Mouse (Mus musculus): Measurements from ENCODE around the gene Fam110c. TPM values are rescaled to one million over a fixed set of nuclear protein-coding genes. Genes with fewer than 3 reads are reported as not detected.

Gene Fam110c
- polyA plus RNA-seq, 1 experiment: 0.40 TPM

DNA sequence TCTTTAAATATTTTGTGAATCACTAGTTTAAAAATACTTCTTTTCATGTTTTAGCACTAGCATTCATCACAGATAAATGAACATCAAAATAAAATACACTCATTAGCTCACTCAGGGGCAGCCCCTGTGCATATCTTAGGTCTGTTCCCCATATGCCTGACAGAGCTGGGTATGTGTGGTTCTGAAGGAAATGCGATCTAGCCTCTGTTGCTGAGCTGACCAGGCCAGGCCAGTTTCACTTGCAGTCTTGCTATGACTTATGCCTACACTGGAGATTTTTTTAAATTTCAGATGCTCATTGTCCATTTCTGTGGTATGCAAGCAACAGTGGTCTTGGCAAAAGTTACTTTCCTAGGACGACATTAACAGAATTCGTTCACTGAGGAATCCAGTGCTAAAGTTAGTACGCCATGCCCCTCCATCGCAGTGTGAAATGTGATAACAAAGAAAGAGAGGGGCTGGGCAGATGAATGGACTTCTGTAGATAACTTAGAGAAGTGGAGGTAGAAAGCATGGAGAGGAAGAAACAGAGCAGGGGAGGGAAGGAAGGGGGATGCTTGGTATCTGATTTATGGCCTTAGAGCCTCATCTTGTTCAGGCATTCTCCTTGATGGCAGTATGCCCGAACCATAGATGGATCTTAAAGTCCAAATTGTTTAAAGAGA lies 7.4 kb downstream of the Fam110c start:
- Histone ChIP-seq H3K4me3 (ENCODE audit: control insufficient read depth, insufficient read depth, low read length) (no peak overlapping the region), H3K27me3 (ENCODE audit: control insufficient read depth, insufficient read depth, low read length) (no peaks in the 10 kb centered on the region), H3K36me3 (ENCODE audit: control insufficient read depth, insufficient read depth, low read length) (no peaks in the 10 kb centered on the region), H3K27ac (ENCODE audit: control insufficient read depth, insufficient read depth, low read length) (no peak overlapping the region), H3K4me1 (replicated peaks; ENCODE audit: control insufficient read depth, insufficient read depth, low read length) (no peaks in the 10 kb centered on the region)
- TF ChIP-seq CTCF (IDR thresholded peaks at IDR 0.05; ENCODE audit: borderline replicate concordance, control insufficient read depth, extremely low read depth, insufficient read depth, low read length, poor library complexity) (no peak), POLR2A (IDR thresholded peaks at IDR 0.05; ENCODE audit: control insufficient read depth, extremely low read depth, insufficient read depth, low read length, poor library complexity) (no peak)
- DNase-seq: no peak
- WGBS: 90% methylated on average over 6 of the region's 6 CpGs

DNA sequence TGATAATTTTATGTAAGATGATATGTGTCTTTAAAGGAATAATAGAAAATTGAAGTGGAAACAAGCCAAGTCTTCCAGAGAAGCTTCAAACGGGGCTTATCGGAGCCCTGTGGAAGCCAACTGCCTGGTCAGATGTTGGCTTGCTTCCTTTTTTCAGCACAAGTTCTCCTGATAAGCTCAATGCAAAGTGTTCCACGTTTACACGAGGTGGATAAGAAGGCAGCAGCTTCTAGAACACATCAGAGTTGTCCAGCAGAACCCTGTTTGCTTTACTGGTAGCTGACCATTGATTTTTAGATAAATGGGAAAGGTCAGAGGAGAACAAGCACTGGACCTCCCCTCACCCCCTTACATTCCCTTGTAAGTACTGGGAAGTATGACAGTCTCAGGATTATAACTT lies 9.3 kb downstream of the Fam110c start:
- Histone ChIP-seq H3K27ac (ENCODE audit: control insufficient read depth, insufficient read depth, low read length) (no peak overlapping the region), H3K4me1 (replicated peaks; ENCODE audit: control insufficient read depth, insufficient read depth, low read length) (no peaks in the 10 kb centered on the region), H3K36me3 (ENCODE audit: control insufficient read depth, insufficient read depth, low read length) (no peaks in the 10 kb centered on the region), H3K4me3 (ENCODE audit: control insufficient read depth, insufficient read depth, low read length) (no peak overlapping the region), H3K27me3 (ENCODE audit: control insufficient read depth, insufficient read depth, low read length) (no peaks in the 10 kb centered on the region)
- TF ChIP-seq POLR2A (IDR thresholded peaks at IDR 0.05; ENCODE audit: control insufficient read depth, extremely low read depth, insufficient read depth, low read length, poor library complexity) (no peak), CTCF (IDR thresholded peaks at IDR 0.05; ENCODE audit: borderline replicate concordance, control insufficient read depth, extremely low read depth, insufficient read depth, low read length, poor library complexity) (no peak)
- 26% methylated on average over 4 of the region's 4 CpGs for WGBS
- no peak for DNase-seq

DNA sequence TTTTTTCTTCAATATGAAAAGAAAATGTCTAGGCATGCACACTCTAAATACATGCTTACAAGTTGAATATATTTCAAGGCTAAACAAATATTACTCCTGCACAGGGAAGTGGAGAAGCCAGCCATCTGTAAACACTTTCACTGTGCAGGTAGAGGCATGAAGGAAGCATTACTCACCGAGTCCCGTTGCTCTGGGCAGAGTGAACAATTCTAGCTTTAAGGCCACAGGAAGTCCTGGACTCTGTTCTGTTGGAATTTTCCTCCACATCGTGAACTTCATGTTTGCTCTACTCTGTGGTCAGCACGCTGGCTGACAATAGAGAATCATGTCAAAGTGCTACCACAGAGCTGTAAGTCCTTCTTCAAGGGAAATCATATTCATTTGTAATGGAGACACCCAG lies 9.7 kb downstream of the Fam110c start:
- 34% methylated on average over 4 of the region's 4 CpGs for WGBS
- no peaks in the 10 kb centered on the region for H3K27me3 ChIP-seq (ENCODE audit: control insufficient read depth, insufficient read depth, low read length)
- H3K4me3 ChIP-seq (ENCODE audit: control insufficient read depth, insufficient read depth, low read length): no peak overlapping the region
- no peak for DNase-seq
- no peak overlapping the region for H3K27ac ChIP-seq (ENCODE audit: control insufficient read depth, insufficient read depth, low read length)
- no peaks in the 10 kb centered on the region for H3K4me1 ChIP-seq (replicated peaks; ENCODE audit: control insufficient read depth, insufficient read depth, low read length)
- no peaks in the 10 kb centered on the region for H3K36me3 ChIP-seq (ENCODE audit: control insufficient read depth, insufficient read depth, low read length)
- no peak for TF ChIP-seq CTCF (IDR thresholded peaks at IDR 0.05; ENCODE audit: borderline replicate concordance, control insufficient read depth, extremely low read depth, insufficient read depth, low read length, poor library complexity)
- TF ChIP-seq POLR2A (IDR thresholded peaks at IDR 0.05; ENCODE audit: control insufficient read depth, extremely low read depth, insufficient read depth, low read length, poor library complexity): no peak

DNA sequence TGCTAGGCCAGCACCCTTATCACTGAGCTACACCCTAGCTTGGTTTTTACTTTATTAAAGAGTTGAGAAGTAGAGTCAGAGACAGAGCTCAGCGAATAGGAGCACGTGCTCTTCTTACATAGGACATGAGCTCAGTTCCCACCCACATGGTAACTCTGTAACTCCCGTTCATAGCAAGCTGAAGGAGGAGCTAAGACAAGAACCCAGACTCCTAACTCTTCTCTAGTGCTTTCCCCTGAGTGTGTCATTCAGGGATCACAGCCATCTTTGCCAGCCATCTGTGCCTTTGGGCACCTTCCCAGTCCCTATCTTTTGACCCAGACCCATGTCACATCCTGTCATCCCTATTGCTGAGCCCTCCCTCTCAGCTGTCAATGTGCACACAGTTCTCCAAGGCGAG lies 13.4 kb downstream of the Fam110c start:
- WGBS: 86% methylated on average over 4 of the region's 4 CpGs
- no peaks in the 10 kb centered on the region for H3K27me3 ChIP-seq (ENCODE audit: control insufficient read depth, insufficient read depth, low read length)
- no peak for TF ChIP-seq CTCF (IDR thresholded peaks at IDR 0.05; ENCODE audit: borderline replicate concordance, control insufficient read depth, extremely low read depth, insufficient read depth, low read length, poor library complexity)
- TF ChIP-seq POLR2A (IDR thresholded peaks at IDR 0.05; ENCODE audit: control insufficient read depth, extremely low read depth, insufficient read depth, low read length, poor library complexity): no peak
- H3K36me3 ChIP-seq (ENCODE audit: control insufficient read depth, insufficient read depth, low read length): no peaks in the 10 kb centered on the region
- DNase-seq: no peak
- no peaks in the 10 kb centered on the region for H3K4me1 ChIP-seq (replicated peaks; ENCODE audit: control insufficient read depth, insufficient read depth, low read length)
- no peak overlapping the region for H3K27ac ChIP-seq (ENCODE audit: control insufficient read depth, insufficient read depth, low read length)
- H3K4me3 ChIP-seq (ENCODE audit: control insufficient read depth, insufficient read depth, low read length): no peak overlapping the region

DNA sequence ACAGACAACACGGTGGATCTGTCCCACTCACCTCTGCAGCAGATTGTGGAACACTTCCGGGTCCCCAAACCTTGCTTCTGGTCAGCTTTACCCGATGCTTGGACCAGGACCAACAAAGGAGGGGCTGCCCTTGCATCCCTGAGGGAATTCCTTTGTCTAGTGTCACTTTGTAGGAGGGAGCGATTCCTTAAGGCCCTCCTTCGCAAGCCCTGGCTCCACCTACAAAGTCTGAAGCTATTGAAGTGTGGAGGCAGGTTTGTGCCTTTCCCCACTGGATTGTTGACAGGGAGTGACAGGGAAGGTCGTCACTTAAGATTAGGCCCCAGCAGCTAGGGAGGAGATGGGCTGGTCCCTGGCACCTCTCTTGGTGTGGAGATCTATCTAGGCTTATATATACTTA lies 16.7 kb downstream of the Fam110c start:
- 79% methylated on average over 6 of the region's 6 CpGs for WGBS
- DNase-seq: no peak

DNA sequence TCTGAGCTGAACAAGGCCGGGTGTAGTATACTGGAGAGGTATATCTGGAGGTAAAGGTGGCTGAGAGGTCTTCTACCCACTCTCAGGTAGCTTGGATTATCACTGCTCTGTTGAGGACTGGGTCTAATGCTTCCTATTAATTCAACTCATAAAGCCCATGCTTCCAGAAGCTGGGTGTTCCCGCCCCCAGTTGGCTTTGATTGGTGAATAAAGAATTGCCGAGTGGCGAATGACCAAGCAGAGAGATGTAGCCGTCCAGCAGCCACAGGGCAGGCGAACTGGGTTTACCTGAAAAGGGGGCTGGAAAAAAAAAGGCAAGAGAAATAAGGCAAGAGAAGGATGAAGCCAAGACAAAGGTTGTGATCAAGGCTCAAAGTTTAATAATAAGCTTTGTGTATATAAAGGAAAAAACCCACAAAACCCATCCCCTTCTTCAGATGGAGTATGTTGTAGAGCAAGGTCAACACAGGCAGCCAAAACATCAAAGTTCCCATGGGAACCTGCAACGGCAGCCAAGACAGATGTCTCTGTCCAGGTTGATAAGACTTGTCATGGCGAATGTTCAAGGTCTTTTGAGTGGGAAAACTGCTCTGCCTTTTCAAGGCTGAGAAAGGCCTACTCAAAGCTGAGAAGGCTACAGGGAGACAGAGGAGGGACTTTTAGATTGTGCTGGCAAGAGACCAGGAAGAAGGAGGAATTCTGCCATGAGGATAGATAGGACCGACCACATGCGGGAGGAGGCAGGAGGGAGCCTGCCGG lies 17.4 kb downstream of the Fam110c start:
- TF ChIP-seq CTCF (IDR thresholded peaks at IDR 0.05; ENCODE audit: borderline replicate concordance, control insufficient read depth, extremely low read depth, insufficient read depth, low read length, poor library complexity): no peak
- TF ChIP-seq POLR2A (IDR thresholded peaks at IDR 0.05; ENCODE audit: control insufficient read depth, extremely low read depth, insufficient read depth, low read length, poor library complexity): no peak
- H3K4me3 ChIP-seq (ENCODE audit: control insufficient read depth, insufficient read depth, low read length): no peak overlapping the region
- H3K36me3 ChIP-seq (ENCODE audit: control insufficient read depth, insufficient read depth, low read length): no peaks in the 10 kb centered on the region
- 91% methylated on average over 11 of the region's 11 CpGs for WGBS
- no peak overlapping the region for H3K27ac ChIP-seq (ENCODE audit: control insufficient read depth, insufficient read depth, low read length)
- no peaks in the 10 kb centered on the region for H3K27me3 ChIP-seq (ENCODE audit: control insufficient read depth, insufficient read depth, low read length)
- no peak for DNase-seq
- no peaks in the 10 kb centered on the region for H3K4me1 ChIP-seq (replicated peaks; ENCODE audit: control insufficient read depth, insufficient read depth, low read length)

More for the DNA sequence above, 16.7 kb downstream of the Fam110c start:
- no peak overlapping the region for H3K4me3 ChIP-seq (ENCODE audit: control insufficient read depth, insufficient read depth, low read length)
- no peaks in the 10 kb centered on the region for H3K36me3 ChIP-seq (ENCODE audit: control insufficient read depth, insufficient read depth, low read length)
- no peaks in the 10 kb centered on the region for H3K27me3 ChIP-seq (ENCODE audit: control insufficient read depth, insufficient read depth, low read length)
- H3K27ac ChIP-seq (ENCODE audit: control insufficient read depth, insufficient read depth, low read length): no peak overlapping the region
- no peaks in the 10 kb centered on the region for H3K4me1 ChIP-seq (replicated peaks; ENCODE audit: control insufficient read depth, insufficient read depth, low read length)
- TF ChIP-seq POLR2A (IDR thresholded peaks at IDR 0.05; ENCODE audit: control insufficient read depth, extremely low read depth, insufficient read depth, low read length, poor library complexity): no peak
- no peak for TF ChIP-seq CTCF (IDR thresholded peaks at IDR 0.05; ENCODE audit: borderline replicate concordance, control insufficient read depth, extremely low read depth, insufficient read depth, low read length, poor library complexity)

Data from thymus, adult 2 months (tissue).